In genomic region chr5:110285156-110285555, GRCm38 (mm10) we compare ENCODE assay signal across 8 mouse cellular contexts. TPM values are rescaled to one million over a fixed set of nuclear protein-coding genes. Genes with fewer than 3 reads are reported as not detected.
A peak's percentile ranks its signal among the peaks of the same experiment; 100 is the strongest.
DNase-seq lines count a peak whose midpoint lies in the region; ATAC-seq and TF ChIP-seq lines count a peak whose summit lies in the region.

No protein-coding gene starts in this region.

- TF ChIP-seq CTCF in left cerebral cortex, adult 2 months (IDR thresholded peaks at IDR 0.05): no peak

- no peaks in the 10 kb centered on the region for H3K9me3 ChIP-seq in limb, embryonic 12.5 days
- no peaks in the 10 kb centered on the region for H3K9me3 ChIP-seq in neural tube, embryonic 11.5 days (ENCODE audit: control insufficient read depth, low read length)

- H3K27me3 ChIP-seq in limb, embryonic 12.5 days: peaks cover 23% of the 10 kb centered on the region
- no peaks in the 10 kb centered on the region for H3K27me3 ChIP-seq in neural tube, embryonic 11.5 days (ENCODE audit: control insufficient read depth, insufficient read depth, low read length)

- H3K27ac ChIP-seq in left cerebral cortex, adult 2 months: no peak overlapping the region
- no peak overlapping the region for H3K27ac ChIP-seq in brown adipose tissue, adult 24 weeks (replicated peaks; ENCODE audit: low read depth, low read length)
- no peak overlapping the region for H3K27ac ChIP-seq in limb, embryonic 12.5 days
- no peak overlapping the region for H3K27ac ChIP-seq in neural tube, embryonic 11.5 days (ENCODE audit: low read depth, low read length)

- H3K4me1 ChIP-seq in brown adipose tissue, adult 24 weeks (ENCODE audit: control insufficient read depth, insufficient read depth, insufficient read length, low read length): no peaks in the 10 kb centered on the region
- H3K4me1 ChIP-seq in limb, embryonic 12.5 days (replicated peaks): peaks cover 16% of the 10 kb centered on the region
- peaks cover 3% of the 10 kb centered on the region; the same call in 1 of the 2 replicates for H3K4me1 ChIP-seq in neural tube, embryonic 11.5 days (ENCODE audit: control insufficient read depth, insufficient read depth, low read length)

- no peak for DNase-seq in left cerebral cortex, adult 2 months (ENCODE audit: extremely low spot score in 1 of 2, low spot score in 2 of 2)
- no peak for DNase-seq in left cerebral cortex, postnatal 4 days
- no peak for DNase-seq in neural tube, embryonic 11.5 days (ENCODE audit: low spot score)
- no peak for DNase-seq in left cerebral cortex, postnatal 14 days (ENCODE audit: low spot score in 2 of 2)
- DNase-seq in gastrocnemius, postnatal 36 days: no peak

- WGBS in limb, embryonic 12.5 days: 9% methylated on average over 15 of the region's 15 CpGs
- WGBS in neural tube, embryonic 11.5 days: 14% methylated on average over 15 of the region's 15 CpGs

- peak overlapping the region; percentile 92 for H3K4me2 ChIP-seq in limb, embryonic 12.5 days
- H3K4me2 ChIP-seq in neural tube, embryonic 11.5 days (ENCODE audit: low read depth): peak overlapping the region; percentile 86

- peak; percentile 18 to 44; a peak in 1 of 4 replicates for ATAC-seq in hematopoietic stem cell, adult 5-6 weeks (replicated peaks in 1 of 2; ENCODE audit: insufficient read depth in 1 of 2, low FRiP score in 2 of 2, low TSS enrichment in 1 of 2, low read depth in 1 of 2, poor library complexity in 2 of 2, severe bottlenecking in 2 of 2)
- ATAC-seq in limb, embryonic 12.5 days (ENCODE audit: insufficient number of reproducible peaks, insufficient read depth, low FRiP score, low TSS enrichment, low read depth): no peak
- no peak for ATAC-seq in neural tube, embryonic 11.5 days (ENCODE audit: insufficient read depth, low FRiP score, low TSS enrichment)

- H3K4me3 ChIP-seq in left cerebral cortex, adult 2 months: peak overlapping the region; percentile 74
- H3K4me3 ChIP-seq in brown adipose tissue, adult 24 weeks (ENCODE audit: insufficient read depth, low read depth, low read length): peak overlapping the region; percentile 67
- peak overlapping the region; percentile 81 for H3K4me3 ChIP-seq in limb, embryonic 12.5 days (replicated peaks)
- H3K4me3 ChIP-seq in neural tube, embryonic 11.5 days (ENCODE audit: low read depth, low read length): peak overlapping the region; percentile 77

- H3K36me3 ChIP-seq in limb, embryonic 12.5 days: peaks cover 11% of the 10 kb centered on the region
- H3K36me3 ChIP-seq in neural tube, embryonic 11.5 days (ENCODE audit: control insufficient read depth, insufficient read depth, low read length): no peaks in the 10 kb centered on the region

- intact Hi-C loops in left cerebral cortex, adult 2 months (cut with DNase I): loop anchor here (2.0 kb wide), 1 partner anchor 52 kb away; no protein-coding TSS in a partner anchor
- intact Hi-C loops in left cerebral cortex, postnatal 4 days (cut with DNase I): no loop called here
- intact Hi-C loops in left cerebral cortex, postnatal 14 days (cut with DNase I): no loop called here
- intact Hi-C loops in gastrocnemius, postnatal 36 days (cut with DNase I): no loop called here

- 0 out of 2 replicates have a peak overlapping the region, but pooled peaks have one; percentile 91 for H3K9ac ChIP-seq in limb, embryonic 12.5 days (replicated peaks)
- no peak overlapping the region; the same call in 1 of the 2 replicates for H3K9ac ChIP-seq in neural tube, embryonic 11.5 days (ENCODE audit: low read length)

RNA-seq across cellular contexts. Expression of gene Pxmp2, which starts 0.8 kb away (rescaled TPM):
- 1 to 10 TPM; 7.8 to 8.3 TPM for total RNA-seq in left cerebral cortex, adult 2 months (2021)
- total RNA-seq in left cerebral cortex, postnatal 4 days (2021): 1 to 10 TPM; 5.9 to 7.0 TPM
- 21.3 and 26.9 TPM in 2 replicates for polyA plus RNA-seq in brown adipose tissue, adult 24 weeks (2012; ENCODE audit: insufficient read depth, insufficient read length, missing spikeins)
- 1.9 and 13.2 TPM in 2 replicates for total RNA-seq in hematopoietic stem cell, adult 5-6 weeks (2017)
- polyA plus RNA-seq in limb, embryonic 12.5 days (2016; fragmentation: Nextera tagmentation; extraction: Ambion mirVana): 9.7 and 11.0 TPM in 2 replicates
- polyA plus RNA-seq in neural tube, embryonic 11.5 days (2014; fragmentation: Nextera tagmentation; extraction: Ambion mirVana): 9.5 and 11.6 TPM in 2 replicates
- total RNA-seq in left cerebral cortex, postnatal 14 days (2021): 1 to 10 TPM; 4.7 to 6.2 TPM
- total RNA-seq in gastrocnemius, postnatal 36 days (2021): 10 to 100 TPM; 31.8 to 48.6 TPM

RNA-seq across cellular contexts. Expression of gene Pole, which starts 0.9 kb away (rescaled TPM):
- 1 to 10 TPM in 1 of 2 experiments, under 1 TPM in 1; 0.98 to 1.5 TPM for total RNA-seq in left cerebral cortex, adult 2 months (2021)
- total RNA-seq in left cerebral cortex, postnatal 4 days (2021): 1 to 10 TPM; 8.0 to 9.1 TPM
- 0.79 and 1.4 TPM in 2 replicates for polyA plus RNA-seq in brown adipose tissue, adult 24 weeks (2012; ENCODE audit: insufficient read depth, insufficient read length, missing spikeins)
- total RNA-seq in hematopoietic stem cell, adult 5-6 weeks (2017): 44.5 and 54.7 TPM in 2 replicates
- 45.2 and 47.7 TPM in 2 replicates for polyA plus RNA-seq in limb, embryonic 12.5 days (2016; fragmentation: Nextera tagmentation; extraction: Ambion mirVana)
- 36.4 and 40.1 TPM in 2 replicates for polyA plus RNA-seq in neural tube, embryonic 11.5 days (2014; fragmentation: Nextera tagmentation; extraction: Ambion mirVana)
- total RNA-seq in left cerebral cortex, postnatal 14 days (2021): 1 to 10 TPM; 1.3 to 2.5 TPM
- total RNA-seq in gastrocnemius, postnatal 36 days (2021): 1 to 10 TPM in 1 of 2 experiments, under 1 TPM in 1; 0.84 to 2.7 TPM

RNA-seq across cellular contexts. Expression of gene Pgam5, which starts 15.4 kb away (rescaled TPM):
- 10 to 100 TPM; 58.9 to 60.0 TPM for total RNA-seq in left cerebral cortex, adult 2 months (2021)
- total RNA-seq in left cerebral cortex, postnatal 4 days (2021): 10 to 100 TPM; 66.5 to 66.9 TPM
- 23.3 and 26.3 TPM in 2 replicates for polyA plus RNA-seq in brown adipose tissue, adult 24 weeks (2012; ENCODE audit: insufficient read depth, insufficient read length, missing spikeins)
- total RNA-seq in hematopoietic stem cell, adult 5-6 weeks (2017): 39.7 and 42.5 TPM in 2 replicates
- polyA plus RNA-seq in limb, embryonic 12.5 days (2016; fragmentation: Nextera tagmentation; extraction: Ambion mirVana): 87.7 and 88.1 TPM in 2 replicates
- polyA plus RNA-seq in neural tube, embryonic 11.5 days (2014; fragmentation: Nextera tagmentation; extraction: Ambion mirVana): 95.2 and 106 TPM in 2 replicates
- 10 to 100 TPM; 63.9 to 71.6 TPM for total RNA-seq in left cerebral cortex, postnatal 14 days (2021)
- 10 to 100 TPM; 23.1 to 27.3 TPM for total RNA-seq in gastrocnemius, postnatal 36 days (2021)

RNA-seq across cellular contexts. Expression of gene Ankle2, which starts 54.4 kb away (rescaled TPM):
- total RNA-seq in left cerebral cortex, adult 2 months (2021): 10 to 100 TPM; 35.0 to 43.6 TPM
- 10 to 100 TPM; 34.2 to 38.6 TPM for total RNA-seq in left cerebral cortex, postnatal 4 days (2021)
- polyA plus RNA-seq in brown adipose tissue, adult 24 weeks (2012; ENCODE audit: insufficient read depth, insufficient read length, missing spikeins): 10.3 and 17.3 TPM in 2 replicates
- total RNA-seq in hematopoietic stem cell, adult 5-6 weeks (2017): 62.4 and 93.2 TPM in 2 replicates
- polyA plus RNA-seq in limb, embryonic 12.5 days (2016; fragmentation: Nextera tagmentation; extraction: Ambion mirVana): 41.3 and 43.2 TPM in 2 replicates
- polyA plus RNA-seq in neural tube, embryonic 11.5 days (2014; fragmentation: Nextera tagmentation; extraction: Ambion mirVana): 35.5 and 39.9 TPM in 2 replicates
- 10 to 100 TPM; 28.7 to 29.5 TPM for total RNA-seq in left cerebral cortex, postnatal 14 days (2021)
- 10 to 100 TPM; 22.3 to 24.8 TPM for total RNA-seq in gastrocnemius, postnatal 36 days (2021)

RNA-seq across cellular contexts. Expression of gene P2rx2, which starts 57.9 kb away (rescaled TPM):
- under 1 TPM in 1 of 2 experiments, not detected in 1; 0.26 TPM for total RNA-seq in left cerebral cortex, adult 2 months (2021)
- total RNA-seq in left cerebral cortex, postnatal 4 days (2021): 10 to 100 TPM; 12.5 to 15.0 TPM
- not detected in 2 replicates for polyA plus RNA-seq in brown adipose tissue, adult 24 weeks (2012; ENCODE audit: insufficient read depth, insufficient read length, missing spikeins)
- 0.65 TPM in 1 of 2 replicates, not detected in the other for total RNA-seq in hematopoietic stem cell, adult 5-6 weeks (2017)
- 0.74 and 1.1 TPM in 2 replicates for polyA plus RNA-seq in limb, embryonic 12.5 days (2016; fragmentation: Nextera tagmentation; extraction: Ambion mirVana)
- 0.59 and 1.4 TPM in 2 replicates for polyA plus RNA-seq in neural tube, embryonic 11.5 days (2014; fragmentation: Nextera tagmentation; extraction: Ambion mirVana)
- under 1 TPM; 0.37 to 0.38 TPM for total RNA-seq in left cerebral cortex, postnatal 14 days (2021)
- not detected for total RNA-seq in gastrocnemius, postnatal 36 days (2021)

Comparison
In these comparisons a context has a peak if more than half of its experiments do, and no peak if none do; other contexts are left out.
1. ATAC-seq: peak in hematopoietic stem cell, adult 5-6 weeks (2 of 2); none in limb, embryonic 12.5 days (single experiment) and neural tube, embryonic 11.5 days (single experiment).
2. Peak in every context shown above with its lines, with median percentiles within 50 percentile points of each other: H3K4me3 ChIP-seq.